Mouse (Mus musculus) heart, embryonic 12.5 days (tissue): ENCODE data around the gene Bach2. TPM values are rescaled to one million over a fixed set of nuclear protein-coding genes. Genes with fewer than 3 reads are reported as not detected.
A peak's percentile ranks its signal among the peaks of the same experiment; 100 is the strongest.

ENCODE experiments used
- ATAC-seq: fragments of 200-750 bp; cut with Nextera tagmentation; 2 replicates; pipeline ENCODE4 v1.8.0; 2017; ENCODE audit warnings: moderate TSS enrichment, moderate library complexity; ENCODE audit not compliant: insufficient number of reproducible peaks, low FRiP score
- H3K27ac ChIP-seq: fragments of 300-500 bp; sonication (generic); 2 replicates; pipeline ENCODE4 v1.5.1; 2016; ENCODE audit warnings: mild to moderate bottlenecking, moderate library complexity; ENCODE audit not compliant: poor library complexity, severe bottlenecking
- H3K27me3 ChIP-seq: fragments of 300-500 bp; sonication (generic); replicated peaks from 2 replicates; pipeline ENCODE4 v1.6.1; 2016; ENCODE audit warnings: mild to moderate bottlenecking, moderate library complexity
- H3K36me3 ChIP-seq: fragments of 300-500 bp; sonication (generic); 2 replicates; pipeline ENCODE4 v1.6.1; 2016; ENCODE audit warnings: mild to moderate bottlenecking, moderate library complexity
- H3K4me1 ChIP-seq: fragments of 300-500 bp; sonication (generic); replicated peaks from 2 replicates; pipeline ENCODE4 v1.6.1; 2016; ENCODE audit warnings: mild to moderate bottlenecking
- H3K4me2 ChIP-seq: fragments of 300-500 bp; sonication (generic); 2 replicates; pipeline ENCODE4 v1.6.1; 2016; ENCODE audit warnings: mild to moderate bottlenecking, moderate library complexity
- H3K4me3 ChIP-seq: fragments of 300-500 bp; sonication (generic); 2 replicates; pipeline ENCODE4 v1.5.1; 2016; ENCODE audit warnings: mild to moderate bottlenecking
- H3K9ac ChIP-seq: fragments of 300-500 bp; sonication (generic); 2 replicates; pipeline ENCODE4 v1.6.1; 2016; ENCODE audit warnings: mild to moderate bottlenecking, moderate library complexity
- H3K9me3 ChIP-seq: fragments of 300-500 bp; sonication (generic); replicated peaks from 2 replicates; pipeline ENCODE4 v1.6.1; 2016; ENCODE audit warnings: mild to moderate bottlenecking, moderate library complexity
- WGBS: fragments of 180-500 bp; shearing (Covaris S2); methylation state at CpG from one replicate; pipeline ENCODE4 v1.1.7; 2016; 5-methylcytosine and 5-hydroxymethylcytosine counted together
- polyA plus RNA-seq: library from polyadenylated mRNA; unstranded; fragments of >200 nt; fragmentation: Nextera tagmentation; extraction: Ambion mirVana; gene quantifications from 2 replicates; pipeline ENCODE4 v1.2.1, GENCODE M21; 2016

Gene Bach2
- polyA plus RNA-seq, 1 experiment from 2014 or later: 7.0 TPM

- Histone ChIP-seq H3K4me2 (no peak overlapping the region), H3K9me3 (no peaks in the 10 kb centered on the region), H3K4me3 (no peak overlapping the region), H3K9ac (no peak overlapping the region), H3K27me3 (no peaks in the 10 kb centered on the region), H3K36me3 (no peaks in the 10 kb centered on the region), H3K27ac (0 out of 2 replicates have a peak overlapping the region, but pooled peaks have one; percentile 8), H3K4me1 (peaks cover 33% of the 10 kb centered on the region)
- WGBS: 64% methylated on average over 6 of the region's 6 CpGs
- ATAC-seq: no peak
Measured at GRCm38 (mm10) chr4:32347202-32347601, 108.6 kb downstream of the Bach2 start.

- peaks cover 37% of the 10 kb centered on the region for H3K4me1 ChIP-seq
- no peak for ATAC-seq
- WGBS: 76% methylated on average over 5 of the region's 5 CpGs
- H3K27me3 ChIP-seq: no peaks in the 10 kb centered on the region
- no peak overlapping the region for H3K9ac ChIP-seq
- no peaks in the 10 kb centered on the region for H3K36me3 ChIP-seq
- H3K4me2 ChIP-seq: no peak overlapping the region
- no peak overlapping the region for H3K4me3 ChIP-seq
- H3K9me3 ChIP-seq: no peaks in the 10 kb centered on the region
- 0 out of 2 replicates have a peak overlapping the region, but pooled peaks have one; percentile 8 for H3K27ac ChIP-seq
Measured at GRCm38 (mm10) chr4:32347711-32348110, 109.1 kb downstream of the Bach2 start.

GRCm38 (mm10) chr4:32349361-32349760, 110.8 kb downstream of the Bach2 start:
- no peaks in the 10 kb centered on the region for H3K9me3 ChIP-seq
- no peak overlapping the region for H3K4me3 ChIP-seq
- ATAC-seq: no peak
- no peak overlapping the region for H3K4me2 ChIP-seq
- 82% methylated on average over 5 of the region's 5 CpGs for WGBS
- no peak overlapping the region for H3K9ac ChIP-seq
- H3K4me1 ChIP-seq: peaks cover 30% of the 10 kb centered on the region
- H3K36me3 ChIP-seq: no peaks in the 10 kb centered on the region
- no peaks in the 10 kb centered on the region for H3K27me3 ChIP-seq
- H3K27ac ChIP-seq: no peak overlapping the region

- Histone ChIP-seq H3K4me2 (peak overlapping the region; percentile 28), H3K9me3 (no peaks in the 10 kb centered on the region), H3K9ac (0 out of 2 replicates have a peak overlapping the region, but pooled peaks have one; percentile 22), H3K27me3 (no peaks in the 10 kb centered on the region), H3K27ac (peak overlapping the region; percentile 49), H3K4me1 (peaks cover 33% of the 10 kb centered on the region), H3K36me3 (no peaks in the 10 kb centered on the region), H3K4me3 (no peak overlapping the region)
- peak; percentile 66 for ATAC-seq
- 33% methylated on average over 10 of the region's 10 CpGs for WGBS
Measured at GRCm38 (mm10) chr4:32351236-32351635, 112.6 kb downstream of the Bach2 start.

GRCm38 (mm10) chr4:32351661-32352246, 113.2 kb downstream of the Bach2 start:
- Histone ChIP-seq H3K4me1 (peaks cover 37% of the 10 kb centered on the region), H3K27me3 (no peaks in the 10 kb centered on the region), H3K9me3 (no peaks in the 10 kb centered on the region), H3K4me3 (no peak overlapping the region), H3K27ac (peak overlapping the region; percentile 49), H3K9ac (no peak overlapping the region), H3K36me3 (no peaks in the 10 kb centered on the region), H3K4me2 (peak overlapping the region; percentile 4; the same call in 1 of the 2 replicates)
- WGBS: 47% methylated on average over 18 of the region's 18 CpGs
- 0 out of 2 replicates have a peak, but pooled peaks have one; percentile 43 for ATAC-seq

GRCm38 (mm10) chr4:32352442-32352841, 113.8 kb downstream of the Bach2 start:
- H3K4me1 ChIP-seq: peaks cover 33% of the 10 kb centered on the region
- H3K9ac ChIP-seq: peak overlapping the region; percentile 43
- peak overlapping the region; percentile 84 for H3K27ac ChIP-seq
- H3K36me3 ChIP-seq: no peaks in the 10 kb centered on the region
- no peak overlapping the region for H3K4me3 ChIP-seq
- peak; percentile 52; the same call in 1 of the 2 replicates for ATAC-seq
- no peaks in the 10 kb centered on the region for H3K9me3 ChIP-seq
- no peaks in the 10 kb centered on the region for H3K27me3 ChIP-seq
- H3K4me2 ChIP-seq: peak overlapping the region; percentile 44
- 31% methylated on average over 8 of the region's 8 CpGs for WGBS

GRCm38 (mm10) chr4:32352842-32353241, 114.2 kb downstream of the Bach2 start:
- Histone ChIP-seq H3K9ac (peak overlapping the region; percentile 43), H3K4me1 (peaks cover 33% of the 10 kb centered on the region), H3K27me3 (no peaks in the 10 kb centered on the region), H3K36me3 (no peaks in the 10 kb centered on the region), H3K9me3 (no peaks in the 10 kb centered on the region), H3K27ac (peak overlapping the region; percentile 84), H3K4me2 (peak overlapping the region; percentile 44), H3K4me3 (no peak overlapping the region)
- WGBS: 2% methylated on average over 4 of the region's 4 CpGs
- ATAC-seq: peak; percentile 68

- Histone ChIP-seq H3K27me3 (no peaks in the 10 kb centered on the region), H3K9me3 (no peaks in the 10 kb centered on the region), H3K36me3 (no peaks in the 10 kb centered on the region), H3K4me1 (peaks cover 62% of the 10 kb centered on the region), H3K27ac (no peak overlapping the region), H3K9ac (no peak overlapping the region), H3K4me2 (no peak overlapping the region), H3K4me3 (no peak overlapping the region)
- WGBS: 68% methylated on average over 12 of the region's 12 CpGs
- ATAC-seq: no peak
Measured at GRCm38 (mm10) chr4:32355935-32356617, 117.5 kb downstream of the Bach2 start.

GRCm38 (mm10) chr4:32357996-32358600, 119.5 kb downstream of the Bach2 start:
- Histone ChIP-seq H3K9ac (no peak overlapping the region), H3K4me1 (peaks cover 63% of the 10 kb centered on the region), H3K9me3 (no peaks in the 10 kb centered on the region), H3K27me3 (no peaks in the 10 kb centered on the region), H3K4me2 (no peak overlapping the region), H3K27ac (no peak overlapping the region), H3K36me3 (no peaks in the 10 kb centered on the region), H3K4me3 (no peak overlapping the region)
- no peak for ATAC-seq
- 73% methylated on average over 12 of the region's 12 CpGs for WGBS

GRCm38 (mm10) chr4:32358602-32359464, 120.2 kb downstream of the Bach2 start:
- Histone ChIP-seq H3K4me1 (peaks cover 66% of the 10 kb centered on the region), H3K4me2 (0 out of 2 replicates have a peak overlapping the region, but pooled peaks have one; percentile 18), H3K27ac (0 out of 2 replicates have a peak overlapping the region, but pooled peaks have one; percentile 23), H3K36me3 (no peaks in the 10 kb centered on the region), H3K27me3 (no peaks in the 10 kb centered on the region), H3K4me3 (no peak overlapping the region), H3K9me3 (no peaks in the 10 kb centered on the region), H3K9ac (no peak overlapping the region)
- no peak; the same call in 1 of the 2 replicates for ATAC-seq
- whole genome bisulfite sequencing: 54% methylated on average over 12 of the region's 12 CpGs
